Mouse (Mus musculus): Measurements from ENCODE around the gene Mrpl21.

- TF ChIP-seq CTCF (conservative IDR thresholded peaks at IDR 0.05; ENCODE audit: low read length) = no peak
- no peak for TF ChIP-seq POU5F1 (IDR thresholded peaks at IDR 0.05; ENCODE audit: borderline replicate concordance, low read length)
- TF ChIP-seq NANOG (IDR thresholded peaks at IDR 0.05; ENCODE audit: borderline replicate concordance, low read length) = no peak
These were observed 42.4 kb downstream of the Mrpl21 start for GRCm38 (mm10) chr19:3324931-3325711.

Data from E14TG2a.4 (cell line).